Mouse (Mus musculus): Measurements from ENCODE around the gene Kif1a. TPM values are rescaled to one million over a fixed set of nuclear protein-coding genes. Genes with fewer than 3 reads are reported as not detected.
"Not testable (repeated sequence)": the region's sequence is repeated elsewhere in the genome, so short reads cannot be mapped to it uniquely, and the experiment has no call there.

Kif1a gene
- polyA plus RNA-seq, 1 experiment from 2014 or later = 8.0 TPM

DNA sequence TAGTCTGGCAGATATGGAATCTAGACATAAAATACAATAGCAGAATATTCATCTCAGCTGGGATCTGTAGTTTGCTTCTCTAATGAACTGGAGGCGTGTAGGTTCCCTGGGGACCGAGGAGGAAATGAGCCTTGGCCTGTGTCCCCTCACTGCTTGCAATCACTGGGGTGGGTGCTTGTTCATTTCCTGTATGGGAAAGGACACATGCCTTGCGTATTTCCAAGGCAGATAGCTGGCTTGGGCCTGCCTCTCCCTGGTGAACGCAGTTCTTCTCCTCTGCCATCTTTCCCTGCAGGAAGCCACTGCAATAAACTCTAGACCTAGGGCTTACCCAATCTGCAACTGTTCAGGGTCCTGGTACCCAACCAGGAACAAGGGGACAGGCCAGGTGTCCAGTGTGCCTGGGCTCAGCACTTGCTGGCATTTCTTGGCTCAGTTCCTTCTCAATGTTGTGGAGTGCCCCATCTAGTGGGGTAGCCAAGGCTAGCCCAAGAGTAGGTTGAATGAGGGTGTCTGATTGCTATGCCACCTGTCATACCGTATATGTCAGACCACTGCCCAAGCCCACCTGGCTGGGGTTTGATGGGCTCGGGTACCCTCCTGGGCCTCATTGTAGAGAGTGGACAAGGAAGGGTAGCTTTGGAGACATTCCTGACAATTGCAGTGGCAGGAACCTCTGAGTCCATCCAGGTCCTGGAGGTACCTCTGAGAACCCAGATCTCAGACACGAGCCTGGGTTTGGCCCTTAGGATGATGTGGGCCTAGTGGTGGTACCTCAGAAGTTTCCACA is 120.5 kb downstream of the Kif1a start:
- no peak overlapping the region for H3K4me3 ChIP-seq (ENCODE audit: low read depth, low read length)
- no peaks in the 10 kb centered on the region for H3K36me3 ChIP-seq (ENCODE audit: control insufficient read depth, insufficient read depth, low read length)
- 85% methylated on average over 7 of the region's 7 CpGs for WGBS
- no peaks in the 10 kb centered on the region for H3K27me3 ChIP-seq (ENCODE audit: control insufficient read depth, insufficient read depth, low read length)
- H3K4me1 ChIP-seq (ENCODE audit: control insufficient read depth, insufficient read depth, low read length) = no peaks in the 10 kb centered on the region
- H3K9ac ChIP-seq (ENCODE audit: low read length) = no peak overlapping the region
- DNase-seq (ENCODE audit: low spot score) (no peak), ATAC-seq (ENCODE audit: insufficient number of reproducible peaks, low FRiP score, low TSS enrichment, low read depth) (no peak)
- H3K9me3 ChIP-seq (ENCODE audit: control insufficient read depth, low read length) = no peaks in the 10 kb centered on the region
- H3K27ac ChIP-seq (replicated peaks; ENCODE audit: low read depth, low read length) = no peak overlapping the region
- no peak overlapping the region for H3K4me2 ChIP-seq (ENCODE audit: low read depth, severe bottlenecking)

DNA sequence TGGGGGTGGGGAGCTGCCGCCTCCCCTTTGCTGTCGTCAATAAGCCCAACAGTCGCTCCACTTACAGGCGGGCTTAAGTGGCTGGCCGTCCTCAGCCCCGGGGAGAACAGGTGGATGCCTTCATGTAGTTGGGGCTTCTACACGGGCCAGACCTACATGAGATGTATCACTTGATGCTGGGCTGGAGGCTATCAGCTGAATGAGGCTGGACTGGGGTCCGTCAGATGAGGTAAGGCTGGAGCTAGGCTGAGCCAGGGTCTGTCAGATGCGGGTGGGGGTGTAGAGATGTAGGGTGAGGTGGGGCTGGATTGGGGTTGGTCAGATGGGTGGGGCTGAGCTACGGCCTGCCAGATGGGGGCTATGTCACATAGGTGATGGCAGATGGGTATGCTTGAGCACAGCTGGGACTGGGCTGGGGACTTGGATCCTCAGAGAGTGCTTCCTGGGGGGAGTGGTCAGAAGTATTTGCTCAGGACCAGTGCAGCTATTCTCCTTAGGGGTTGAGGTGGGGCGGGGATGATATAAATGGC is 122.6 kb downstream of the Kif1a start:
- 20% methylated on average over 11 of the region's 11 CpGs for WGBS
- no peaks in the 10 kb centered on the region for H3K9me3 ChIP-seq (ENCODE audit: control insufficient read depth, low read length)
- DNase-seq (ENCODE audit: low spot score) = peak; percentile 29
- H3K9ac ChIP-seq (ENCODE audit: low read length) = no peak overlapping the region
- H3K4me3 ChIP-seq (ENCODE audit: low read depth, low read length) = no peak overlapping the region
- no peak overlapping the region for H3K4me2 ChIP-seq (ENCODE audit: low read depth, severe bottlenecking)
- H3K27me3 ChIP-seq (ENCODE audit: control insufficient read depth, insufficient read depth, low read length) = no peaks in the 10 kb centered on the region
- H3K36me3 ChIP-seq (ENCODE audit: control insufficient read depth, insufficient read depth, low read length) = no peaks in the 10 kb centered on the region
- H3K4me1 ChIP-seq (ENCODE audit: control insufficient read depth, insufficient read depth, low read length) = no peaks in the 10 kb centered on the region
- ATAC-seq (ENCODE audit: insufficient number of reproducible peaks, low FRiP score, low TSS enrichment, low read depth) = peak; percentile 42
- no peak overlapping the region for H3K27ac ChIP-seq (replicated peaks; ENCODE audit: low read depth, low read length)

DNA sequence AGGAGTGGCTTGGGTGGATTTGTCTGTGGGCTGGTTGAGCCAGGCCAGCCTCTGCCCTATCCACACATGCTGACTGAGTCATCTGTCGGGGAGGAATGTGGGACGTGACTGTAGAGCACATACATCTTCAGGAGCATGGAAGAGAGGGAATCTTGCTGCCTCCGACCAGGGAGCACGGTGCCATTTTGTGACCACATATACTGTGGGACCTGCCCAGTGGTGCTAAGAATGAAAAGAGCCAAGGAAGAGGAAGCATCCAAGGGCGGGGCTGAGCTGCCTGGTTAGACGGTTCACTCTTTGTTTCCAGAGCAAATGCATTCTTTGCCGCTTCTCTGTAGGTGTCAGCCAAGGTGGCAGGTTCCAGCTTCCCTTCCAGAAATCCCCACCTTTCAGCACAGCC is 123.1 kb downstream of the Kif1a start:
- Histone ChIP-seq H3K27ac (replicated peaks; ENCODE audit: low read depth, low read length) (no peak overlapping the region), H3K4me2 (ENCODE audit: low read depth, severe bottlenecking) (no peak overlapping the region), H3K36me3 (ENCODE audit: control insufficient read depth, insufficient read depth, low read length) (no peaks in the 10 kb centered on the region), H3K4me1 (ENCODE audit: control insufficient read depth, insufficient read depth, low read length) (no peaks in the 10 kb centered on the region), H3K4me3 (ENCODE audit: low read depth, low read length) (no peak overlapping the region), H3K27me3 (ENCODE audit: control insufficient read depth, insufficient read depth, low read length) (no peaks in the 10 kb centered on the region), H3K9ac (ENCODE audit: low read length) (no peak overlapping the region), H3K9me3 (ENCODE audit: control insufficient read depth, low read length) (no peaks in the 10 kb centered on the region)
- DNase-seq (ENCODE audit: low spot score) (no peak), ATAC-seq (ENCODE audit: insufficient number of reproducible peaks, low FRiP score, low TSS enrichment, low read depth) (no peak)
- 45% methylated on average over 7 of the region's 7 CpGs for WGBS

DNA sequence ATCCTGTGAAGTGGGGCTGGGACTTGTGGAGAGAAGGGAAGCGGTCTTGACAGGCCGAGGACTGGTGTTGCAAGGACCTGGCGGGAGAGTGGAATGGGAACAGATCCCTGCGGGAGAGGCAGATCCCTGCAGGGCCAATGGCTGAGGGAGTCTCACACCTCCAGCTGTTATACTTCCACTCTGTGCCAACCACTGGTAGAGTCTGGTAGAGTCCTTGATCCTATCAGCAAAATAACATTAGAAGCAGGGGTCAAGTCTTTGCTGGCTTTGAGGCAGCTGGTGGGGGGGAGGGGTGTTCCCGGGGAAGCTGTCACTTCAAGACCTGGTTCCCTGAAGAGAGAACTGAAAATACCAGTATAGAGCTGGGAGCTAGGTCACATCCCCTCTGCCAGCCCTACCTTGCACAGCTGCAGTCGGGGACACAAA is 125.6 kb downstream of the Kif1a start:
- Histone ChIP-seq H3K4me3 (ENCODE audit: low read depth, low read length) (no peak overlapping the region), H3K9me3 (ENCODE audit: control insufficient read depth, low read length) (no peaks in the 10 kb centered on the region), H3K36me3 (ENCODE audit: control insufficient read depth, insufficient read depth, low read length) (no peaks in the 10 kb centered on the region), H3K27ac (replicated peaks; ENCODE audit: low read depth, low read length) (no peak overlapping the region), H3K4me1 (ENCODE audit: control insufficient read depth, insufficient read depth, low read length) (no peaks in the 10 kb centered on the region), H3K4me2 (ENCODE audit: low read depth, severe bottlenecking) (no peak overlapping the region), H3K27me3 (ENCODE audit: control insufficient read depth, insufficient read depth, low read length) (no peaks in the 10 kb centered on the region), H3K9ac (ENCODE audit: low read length) (no peak overlapping the region)
- DNase-seq (ENCODE audit: low spot score) = no peak
- WGBS = 37% methylated on average over 6 of the region's 6 CpGs
- no peak for ATAC-seq (ENCODE audit: insufficient number of reproducible peaks, low FRiP score, low TSS enrichment, low read depth)

DNA sequence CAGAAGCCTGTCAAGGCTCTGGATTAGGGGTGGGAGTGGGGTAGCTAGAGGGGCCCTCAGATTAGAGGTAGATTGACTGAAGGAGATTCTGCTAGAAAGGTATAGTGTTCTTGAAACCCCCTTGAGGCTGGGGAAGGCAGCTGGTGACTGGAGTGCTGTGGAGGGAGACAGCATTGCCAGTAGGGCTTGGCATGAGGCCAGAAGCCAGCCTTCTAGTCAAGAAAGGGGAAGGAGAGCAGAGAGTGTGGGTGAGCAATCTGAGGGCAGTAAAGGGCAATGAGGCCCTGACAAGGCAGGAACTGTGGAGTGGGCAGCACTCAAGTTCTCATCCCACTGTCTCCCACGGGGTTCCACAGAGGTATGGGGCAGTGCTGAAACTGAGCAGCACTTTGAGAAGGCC is 128.9 kb downstream of the Kif1a start:
- Histone ChIP-seq H3K27me3 (ENCODE audit: control insufficient read depth, insufficient read depth, low read length) (no peaks in the 10 kb centered on the region), H3K4me3 (ENCODE audit: low read depth, low read length) (no peak overlapping the region), H3K4me1 (ENCODE audit: control insufficient read depth, insufficient read depth, low read length) (no peaks in the 10 kb centered on the region), H3K27ac (replicated peaks; ENCODE audit: low read depth, low read length) (no peak overlapping the region), H3K9me3 (ENCODE audit: control insufficient read depth, low read length) (no peaks in the 10 kb centered on the region), H3K4me2 (ENCODE audit: low read depth, severe bottlenecking) (no peak overlapping the region), H3K36me3 (ENCODE audit: control insufficient read depth, insufficient read depth, low read length) (no peaks in the 10 kb centered on the region), H3K9ac (ENCODE audit: low read length) (no peak overlapping the region)
- 94% methylated on average over 1 of the region's 1 CpGs for WGBS
- DNase-seq (ENCODE audit: low spot score) (no peak), ATAC-seq (ENCODE audit: insufficient number of reproducible peaks, low FRiP score, low TSS enrichment, low read depth) (no peak)

DNA sequence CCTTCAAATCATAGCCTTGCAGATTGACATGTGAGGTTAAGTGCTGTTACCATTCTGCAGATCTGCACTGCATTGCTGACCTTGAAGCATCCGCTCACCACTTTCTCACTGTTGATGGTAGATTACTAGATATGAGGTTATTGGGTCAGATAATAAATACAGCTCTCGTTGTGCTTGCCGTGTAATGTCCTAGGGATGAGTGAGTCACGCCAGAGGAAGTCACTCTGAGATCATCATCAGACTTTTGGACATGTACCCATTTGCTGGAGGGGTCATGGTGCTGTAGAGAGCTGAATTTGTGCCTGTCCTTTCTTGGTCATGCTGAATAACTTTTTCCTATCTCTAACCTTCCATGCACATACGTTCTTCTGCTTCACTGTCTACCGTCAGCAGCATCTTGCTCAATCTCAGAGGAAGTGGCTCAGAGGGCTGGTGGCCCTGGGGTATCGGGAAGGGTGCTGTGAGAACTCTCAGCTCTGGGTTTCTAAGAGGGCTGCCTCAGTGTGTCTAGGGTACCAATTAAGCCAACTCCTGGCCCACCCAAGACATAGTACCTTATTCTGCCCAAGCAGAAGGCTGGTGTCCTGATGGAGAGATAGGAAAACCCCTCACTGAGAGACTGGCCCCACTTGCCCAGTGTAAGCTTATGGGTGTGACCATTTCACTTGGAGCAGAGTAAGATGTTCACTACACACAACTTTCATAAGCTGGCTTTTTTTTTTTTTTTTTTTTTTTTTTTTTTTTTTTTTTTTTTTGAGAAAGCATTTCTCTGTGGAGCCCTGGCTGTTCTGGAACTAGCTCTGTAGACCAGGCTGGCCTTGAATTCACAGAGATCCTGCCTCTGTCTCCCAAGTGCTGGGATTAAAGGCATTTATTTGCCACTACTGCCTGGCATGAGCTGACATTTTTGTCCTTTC is 129.6 kb downstream of the Kif1a start:
- Histone ChIP-seq H3K4me1 (ENCODE audit: control insufficient read depth, insufficient read depth, low read length) (no peaks in the 10 kb centered on the region), H3K4me3 (ENCODE audit: low read depth, low read length) (no peak overlapping the region), H3K27ac (replicated peaks; ENCODE audit: low read depth, low read length) (no peak overlapping the region), H3K36me3 (ENCODE audit: control insufficient read depth, insufficient read depth, low read length) (no peaks in the 10 kb centered on the region), H3K27me3 (ENCODE audit: control insufficient read depth, insufficient read depth, low read length) (no peaks in the 10 kb centered on the region), H3K9ac (ENCODE audit: low read length) (no peak overlapping the region), H3K4me2 (ENCODE audit: low read depth, severe bottlenecking) (no peak overlapping the region), H3K9me3 (ENCODE audit: control insufficient read depth, low read length) (no peaks in the 10 kb centered on the region)
- WGBS = 90% methylated on average over 7 of the region's 7 CpGs
- ATAC-seq (ENCODE audit: insufficient number of reproducible peaks, low FRiP score, low TSS enrichment, low read depth) (no peak), DNase-seq (ENCODE audit: low spot score) (no peak)

DNA sequence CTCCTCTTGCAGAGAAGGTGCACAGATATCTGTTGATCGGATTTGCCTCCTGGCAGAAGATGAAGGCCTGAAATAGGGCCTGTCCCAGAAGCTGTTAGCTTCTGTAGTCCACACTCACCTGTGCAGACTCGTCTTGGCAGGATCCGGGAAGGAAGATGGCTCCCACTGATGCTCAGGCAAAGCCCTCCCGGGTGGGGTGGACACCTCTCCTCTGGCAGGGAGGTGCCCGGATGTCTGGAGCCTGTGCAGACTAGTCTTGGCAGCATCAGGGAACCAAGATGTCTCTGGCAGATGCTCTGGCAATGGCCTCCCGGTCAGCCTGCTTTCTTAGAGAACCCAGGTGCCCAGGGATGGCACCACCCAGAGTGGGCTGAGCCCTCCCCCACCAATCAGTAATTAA is 131.0 kb downstream of the Kif1a start:
- not testable (repeated sequence) for H3K4me1 ChIP-seq (ENCODE audit: control insufficient read depth, insufficient read depth, low read length); H3K9ac ChIP-seq (ENCODE audit: low read length); DNase-seq (ENCODE audit: low spot score); H3K4me3 ChIP-seq (ENCODE audit: low read depth, low read length); H3K27me3 ChIP-seq (ENCODE audit: control insufficient read depth, insufficient read depth, low read length); H3K4me2 ChIP-seq (ENCODE audit: low read depth, severe bottlenecking); H3K36me3 ChIP-seq (ENCODE audit: control insufficient read depth, insufficient read depth, low read length); ATAC-seq (ENCODE audit: insufficient number of reproducible peaks, low FRiP score, low TSS enrichment, low read depth); H3K27ac ChIP-seq (replicated peaks; ENCODE audit: low read depth, low read length); H3K9me3 ChIP-seq (ENCODE audit: control insufficient read depth, low read length)
- WGBS = 84% methylated on average over 6 of the region's 6 CpGs

All from limb, embryonic 11.5 days (tissue).